Mouse (Mus musculus) CD8-positive naive resting alpha-beta T cell, adult 2 months (primary cell): ENCODE measurements around the gene Baat.
A peak's percentile ranks its signal among the peaks of the same experiment; 100 is the strongest.
"Not testable (repeated sequence)": the region's sequence is repeated elsewhere in the genome, so short reads cannot be mapped to it uniquely, and the experiment has no call there.

Source experiments
- DNase-seq, 2 experiments: peaks; one replicate each; pipeline ENCODE4 v3.0.0; 2022; ENCODE audit warnings: low read depth in 2 of 2, low spot score in 2 of 2

Baat gene

DNA sequence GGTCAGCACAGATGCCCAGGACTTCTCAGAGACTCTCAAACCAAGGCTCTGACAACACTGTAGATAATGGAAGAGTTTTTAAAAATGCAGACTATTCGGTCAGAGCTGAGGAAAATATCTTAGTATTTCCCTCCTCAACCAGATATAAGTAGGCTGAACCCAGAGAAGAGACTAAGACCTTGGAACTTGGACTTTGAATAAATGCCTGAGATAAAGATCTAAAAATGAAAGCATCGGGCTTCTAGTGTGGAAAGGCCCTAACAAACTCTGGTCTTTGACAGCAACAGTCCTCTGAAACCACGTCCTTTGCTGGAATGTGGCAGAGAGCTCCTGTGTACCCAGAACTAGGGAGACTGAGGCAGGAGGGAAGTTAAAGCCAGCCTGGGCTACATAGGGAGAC is at the start of gene Baat:
Gene Baat, minus strand, starts transcription at position 172 of the 400 bp plus-strand sequence.
- no peak for DNase-seq

DNA sequence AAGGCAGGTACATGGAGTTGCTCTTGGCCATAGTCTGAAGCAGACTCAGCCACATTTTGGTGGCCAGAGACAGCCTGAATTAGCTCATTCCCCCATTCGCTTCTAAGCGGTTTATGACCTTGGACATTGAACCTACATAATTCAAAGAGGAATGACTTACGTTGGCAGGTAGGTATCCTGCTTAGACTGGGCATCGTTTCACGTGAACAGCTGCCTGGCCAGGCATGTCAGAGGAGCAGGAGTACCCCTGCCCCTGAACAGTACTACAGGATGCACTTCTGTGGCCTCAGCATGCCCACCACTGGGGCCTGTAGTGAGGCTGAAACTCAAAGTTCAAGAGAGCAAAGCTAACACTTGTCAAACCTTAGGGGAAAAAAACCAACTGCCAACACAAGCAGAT is 47.0 kb upstream of the Baat start:
- no peak for DNase-seq

GRCm38 (mm10) chr4:49549383-49549782 is 43.0 kb upstream of the Baat start, which contains the start of gene Aldob:
Gene Aldob, minus strand, starts transcription at chr4:49549546.
- no peak for DNase-seq

- no peak for DNase-seq
These were observed 41.3 kb upstream of the Baat start for GRCm38 (mm10) chr4:49547544-49548219.

DNA sequence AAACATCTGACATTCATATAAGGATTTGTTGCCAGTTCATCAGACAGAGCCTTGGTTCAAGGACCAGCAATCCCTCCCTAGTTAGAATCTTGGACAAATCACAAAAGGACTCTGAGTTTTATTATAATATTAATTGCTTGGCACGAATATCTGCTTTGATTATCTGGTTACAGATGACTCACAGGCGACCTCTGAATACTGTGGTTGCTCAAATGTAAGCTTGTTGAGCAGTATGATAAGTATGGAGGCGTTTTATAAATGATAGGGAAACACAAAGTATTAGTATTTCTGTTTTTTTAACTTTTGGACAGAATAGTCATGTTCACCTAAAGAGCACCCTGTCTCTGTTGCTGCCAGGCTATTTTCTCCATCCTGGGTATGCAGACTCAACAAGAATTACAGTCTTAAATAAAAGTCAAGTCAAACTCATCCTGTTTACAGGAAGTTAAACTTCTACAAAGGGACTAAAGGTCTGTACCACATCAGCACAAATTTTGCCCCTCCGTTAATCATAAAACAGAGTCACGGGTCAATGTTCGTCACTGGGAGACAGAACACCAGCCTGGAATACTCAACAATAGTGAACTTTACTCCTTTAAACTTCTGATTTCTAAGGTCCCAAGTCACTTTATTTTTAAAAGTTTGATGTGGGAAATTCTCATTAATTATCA is 40.7 kb upstream of the Baat start:
- no peak for DNase-seq

- DNase-seq: no peak
These were observed 39.7 kb upstream of the Baat start for GRCm38 (mm10) chr4:49546026-49546425.

DNA sequence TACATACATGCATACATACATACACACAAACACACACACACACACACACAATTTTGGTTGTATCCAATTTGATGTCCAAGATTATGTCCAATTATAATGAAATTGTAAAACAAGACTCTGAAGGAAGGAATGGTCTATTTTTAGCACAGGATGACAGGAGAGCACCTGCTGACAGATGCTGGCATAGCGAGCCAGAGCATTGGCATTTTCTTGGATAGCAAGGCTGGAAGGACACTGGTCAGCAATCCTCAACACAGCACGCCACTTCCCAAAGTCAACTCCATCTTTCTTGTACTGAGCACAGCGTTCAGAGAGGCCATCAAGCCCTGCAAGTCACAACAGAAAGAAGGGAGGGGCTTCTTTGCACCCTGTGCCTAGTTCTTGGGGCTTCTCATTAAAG is 34.6 kb upstream of the Baat start:
- no peak for DNase-seq

DNA sequence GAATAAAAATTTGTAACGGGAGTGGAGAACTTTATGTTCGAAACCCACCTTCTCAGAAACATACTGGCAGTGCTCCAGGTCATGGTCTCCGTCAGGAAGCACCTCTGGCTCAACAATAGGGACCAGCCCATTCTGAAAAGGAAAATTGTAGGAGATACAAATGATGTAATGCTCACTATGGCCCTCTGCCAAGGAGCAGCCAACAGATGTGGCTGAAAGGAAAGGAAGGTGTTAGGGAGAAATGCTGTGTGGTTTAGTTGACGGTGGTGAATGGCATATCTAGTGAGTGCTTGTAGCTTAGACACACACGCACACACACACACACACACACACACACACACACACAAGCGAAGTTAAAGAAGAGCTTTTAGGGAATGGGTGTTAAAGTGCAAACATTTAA is 33.3 kb upstream of the Baat start:
- DNase-seq: no peak

- no peak for DNase-seq
These were observed 30.3 kb upstream of the Baat start for GRCm38 (mm10) chr4:49536671-49537070.

- DNase-seq: no peak
These were observed 29.4 kb upstream of the Baat start for GRCm38 (mm10) chr4:49535675-49536294.

- no peak for DNase-seq
These were observed 28.7 kb upstream of the Baat start for GRCm38 (mm10) chr4:49535036-49535435.

DNA sequence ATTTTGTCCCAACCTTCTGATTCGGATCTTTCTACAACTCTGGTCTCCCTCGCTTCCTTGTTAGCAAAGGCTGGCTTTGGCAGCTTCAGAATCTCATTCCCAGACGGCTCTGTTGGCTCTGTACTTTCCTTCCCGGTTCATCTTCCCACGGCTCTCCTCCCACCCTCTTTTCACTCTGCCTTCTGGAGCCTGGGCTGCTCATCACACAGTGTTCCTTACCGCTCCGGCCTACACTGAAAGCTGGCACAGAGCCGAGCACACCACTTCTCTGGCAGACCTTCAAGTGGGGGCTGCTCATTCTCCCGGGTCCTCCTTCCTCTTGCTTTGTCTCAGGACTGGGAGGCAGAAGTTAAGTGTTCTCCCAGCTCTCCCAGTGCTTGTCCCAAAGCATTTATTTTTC is 16.2 kb upstream of the Baat start:
- DNase-seq: no peak

GRCm38 (mm10) chr4:49521346-49521745 is 15.0 kb upstream of the Baat start:
- no peak for DNase-seq

DNA sequence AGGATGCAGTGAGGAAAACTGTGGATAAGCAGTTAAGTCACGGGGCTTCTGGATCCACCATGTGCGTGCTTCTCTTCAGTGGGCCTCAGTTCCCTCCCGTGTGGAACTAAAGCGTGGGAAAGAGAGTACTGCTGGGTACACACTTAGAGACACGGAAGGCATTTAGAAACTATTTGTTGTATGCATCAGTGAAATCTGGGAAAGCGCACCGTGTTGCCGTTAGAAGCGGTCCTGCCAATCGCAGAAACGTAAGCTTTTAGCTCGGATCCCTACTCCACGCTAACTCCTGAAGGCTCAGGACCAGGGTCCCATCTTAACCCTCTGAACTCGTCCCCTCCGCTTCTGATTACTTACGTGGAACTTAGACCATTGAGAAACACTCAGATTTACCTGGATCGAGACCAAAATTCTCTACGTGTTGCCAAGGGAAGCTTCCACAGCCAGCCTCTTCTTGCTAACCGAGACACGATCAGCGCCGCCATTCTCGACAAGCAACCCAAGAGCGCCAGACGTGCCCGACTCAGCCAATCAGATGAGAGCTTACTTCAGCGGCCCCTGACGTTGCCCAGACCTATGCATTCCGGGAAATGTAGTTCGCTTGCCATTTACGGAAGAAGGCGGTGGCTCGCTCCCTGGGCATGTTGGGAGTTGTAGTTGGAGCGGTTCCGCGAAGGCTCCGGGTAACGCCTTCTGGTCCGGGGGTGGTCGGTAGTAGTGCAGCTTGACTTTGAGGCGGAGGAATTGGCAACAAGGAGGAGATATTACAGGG is 14.4 kb upstream of the Baat start, which contains the start of the genes Mrpl50 and Zfp189:
Gene Mrpl50, minus strand, starts transcription at position 522 of the 769 bp plus-strand sequence.
Gene Zfp189, plus strand, starts transcription at position 605 of the 769 bp plus-strand sequence.
- DNase-seq: peak; percentile 89 to 91

- DNase-seq: no peak
These were observed 13.1 kb upstream of the Baat start for GRCm38 (mm10) chr4:49519476-49519875.

- no peak for DNase-seq
These were observed 8.1 kb upstream of the Baat start for GRCm38 (mm10) chr4:49514441-49514840.

DNA sequence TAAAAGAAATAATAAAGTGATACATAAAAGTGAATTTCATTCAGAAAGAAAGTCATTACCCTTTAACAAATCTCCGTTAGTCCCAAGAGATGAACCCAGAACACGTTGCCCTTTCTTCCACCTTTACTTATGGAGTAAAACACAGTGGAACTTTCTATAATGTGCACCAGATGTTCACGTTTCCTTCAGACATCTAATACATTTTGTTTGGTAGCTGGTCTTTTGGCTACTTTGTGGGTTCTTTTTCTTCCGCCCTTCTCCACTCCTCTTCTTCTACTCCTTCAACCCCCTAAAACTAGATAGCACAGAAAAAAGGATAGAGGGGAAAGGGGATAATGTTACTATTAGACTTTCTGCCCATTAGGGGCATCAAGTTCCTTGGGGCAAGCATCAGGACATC is 6.3 kb upstream of the Baat start:
- no peak for DNase-seq

GRCm38 (mm10) chr4:49510236-49510835 is 4.0 kb upstream of the Baat start:
- not testable (repeated sequence) for DNase-seq

- DNase-seq: no peak
These were observed 2.8 kb upstream of the Baat start for GRCm38 (mm10) chr4:49509183-49509582.

DNA sequence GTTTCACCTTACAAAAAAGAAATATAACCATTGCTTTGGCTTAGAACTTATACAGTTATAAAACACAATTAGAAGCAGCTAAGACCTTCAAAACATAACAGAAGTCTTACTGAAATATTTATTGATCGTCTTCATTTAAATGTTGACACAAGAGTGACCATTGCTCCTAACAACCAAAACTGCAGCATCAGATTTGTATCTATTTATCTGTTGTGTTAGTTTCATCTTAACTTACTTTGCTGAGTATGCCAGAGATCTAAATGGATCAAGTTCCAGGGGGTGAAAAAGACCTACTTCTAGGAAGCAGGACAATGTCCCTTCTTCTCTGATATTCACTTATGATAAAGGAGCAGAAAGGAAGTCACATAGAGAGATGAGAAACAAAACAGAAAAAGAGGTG is 2.8 kb downstream of the Baat start:
- DNase-seq: no peak
